Mouse (Mus musculus): ENCODE results near the gene Runx2.

DNA sequence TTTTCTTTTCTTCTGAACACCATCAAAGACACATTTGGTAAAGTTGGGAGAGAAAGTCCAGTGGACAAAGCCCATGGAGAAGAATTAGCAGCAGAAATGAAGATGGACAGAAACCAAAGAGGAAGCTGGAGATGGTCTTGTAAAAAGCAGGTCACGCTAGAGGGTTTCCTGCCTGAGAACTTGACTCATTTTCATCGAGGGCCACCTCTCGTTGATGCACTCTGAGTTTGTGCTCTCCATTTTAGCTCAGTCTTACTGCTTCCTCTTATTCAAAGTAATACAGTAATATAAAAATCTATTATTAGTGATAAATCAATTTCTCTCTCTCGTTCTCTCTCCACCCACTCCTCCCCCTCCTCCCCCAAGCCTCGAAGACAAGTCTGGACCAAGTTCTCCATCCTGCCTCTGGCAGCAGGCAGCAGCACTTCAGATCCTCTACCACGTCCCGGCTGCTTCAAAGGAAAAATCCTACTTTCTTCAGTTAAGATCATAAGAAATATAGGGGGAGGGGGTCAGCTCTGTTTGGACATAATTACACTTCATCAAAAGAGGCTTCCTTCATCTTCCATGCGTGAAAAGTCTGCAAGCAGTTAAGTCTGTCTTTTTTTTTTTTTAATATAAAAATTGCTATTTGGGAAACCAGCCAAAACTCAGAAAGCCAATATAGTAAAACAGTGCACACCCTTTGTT, 92.3 kb downstream of the Runx2 start:
- TF ChIP-seq ZNF384 (IDR thresholded peaks at IDR 0.05; ENCODE audit: low read depth, low read length) (no peak), MAFK (IDR thresholded peaks at IDR 0.05; ENCODE audit: insufficient read depth, low read depth, low read length) (no peak), ZC3H11A (IDR thresholded peaks at IDR 0.05; ENCODE audit: borderline replicate concordance, low read depth, low read length) (no peak)

Data from ES-E14 (cell line).